Mouse (Mus musculus): ENCODE data around the gene Lrp5. TPM values are rescaled to one million over a fixed set of nuclear protein-coding genes. Genes with fewer than 3 reads are reported as not detected.
"Not testable (repeated sequence)": the region's sequence is repeated elsewhere in the genome, so short reads cannot be mapped to it uniquely, and the experiment has no call there.

Lrp5 gene
- polyA plus RNA-seq, 1 experiment from 2014 or later, result 7.1 TPM

DNA sequence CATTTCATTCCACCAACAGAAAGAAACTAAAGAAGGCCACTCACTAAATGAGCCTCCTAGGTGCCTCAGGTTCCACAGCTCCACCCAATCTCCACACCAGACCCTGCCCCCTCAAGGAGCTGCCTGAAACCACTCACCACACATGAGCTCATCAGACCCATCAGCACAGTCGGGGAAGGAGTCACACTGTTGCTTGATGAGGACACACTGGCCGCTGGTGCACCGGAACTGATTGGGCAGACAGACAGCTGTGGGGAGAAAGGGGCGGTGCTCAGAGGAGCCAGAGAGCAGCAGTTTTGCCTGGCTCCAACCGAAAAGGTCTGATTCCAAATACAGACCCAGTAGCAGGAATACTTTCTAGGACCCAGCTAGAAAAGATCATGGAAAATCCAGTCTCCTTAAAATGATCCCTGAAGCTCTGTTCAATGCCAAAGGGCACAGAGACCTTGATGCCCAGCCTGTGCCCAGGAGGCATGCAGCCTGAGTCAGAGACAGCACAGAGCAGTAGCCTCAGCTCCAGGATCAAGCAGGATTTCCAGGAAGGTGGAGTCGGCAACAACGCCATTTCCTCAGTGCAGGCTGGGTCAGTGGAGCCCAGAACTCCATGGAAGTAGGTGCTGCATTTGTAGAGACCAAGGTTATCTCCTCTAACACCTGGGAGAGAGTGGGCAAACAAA, 92.8 kb downstream of the Lrp5 start:
- Histone ChIP-seq H3K4me3 (no peak overlapping the region), H3K9me3 (no peaks in the 10 kb centered on the region), H3K27me3 (no peaks in the 10 kb centered on the region), H3K4me2 (replicated peaks) (no peak overlapping the region), H3K4me1 (no peaks in the 10 kb centered on the region), H3K36me3 (peaks cover 96% of the 10 kb centered on the region), H3K27ac (no peak overlapping the region), H3K9ac (no peak overlapping the region)
- 88% methylated on average over 7 of the region's 7 CpGs for WGBS
- no peak for ATAC-seq (ENCODE audit: insufficient number of reproducible peaks, insufficient read depth, low FRiP score, low TSS enrichment)

DNA sequence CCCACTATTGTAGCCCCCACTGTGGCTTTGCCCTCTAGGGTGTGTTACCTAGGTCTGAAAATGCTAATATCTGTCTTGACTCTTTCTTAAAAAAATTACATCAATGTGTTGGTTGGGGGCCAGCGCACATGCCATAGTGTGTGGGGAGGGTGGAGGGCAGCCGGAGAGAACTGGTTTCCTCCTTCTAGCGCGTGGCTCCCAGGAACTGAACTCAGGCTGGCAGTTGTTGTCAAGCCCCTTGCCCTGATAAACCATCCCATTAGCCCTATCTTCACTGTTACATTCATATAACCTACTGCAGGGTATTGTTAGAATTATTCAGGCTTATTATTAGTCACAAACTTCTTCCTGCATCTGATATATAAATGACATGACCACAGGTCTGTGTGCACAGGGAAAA, 96.4 kb downstream of the Lrp5 start:
- H3K27ac ChIP-seq, result no peak overlapping the region
- H3K9ac ChIP-seq, result no peak overlapping the region
- no peaks in the 10 kb centered on the region for H3K27me3 ChIP-seq
- WGBS, result 97% methylated on average over 4 of the region's 4 CpGs
- H3K4me2 ChIP-seq (replicated peaks), result no peak overlapping the region
- H3K9me3 ChIP-seq, result no peaks in the 10 kb centered on the region
- no peak overlapping the region for H3K4me3 ChIP-seq
- no peaks in the 10 kb centered on the region for H3K4me1 ChIP-seq
- H3K36me3 ChIP-seq, result peaks cover 93% of the 10 kb centered on the region
- ATAC-seq (ENCODE audit: insufficient number of reproducible peaks, insufficient read depth, low FRiP score, low TSS enrichment), result no peak

DNA sequence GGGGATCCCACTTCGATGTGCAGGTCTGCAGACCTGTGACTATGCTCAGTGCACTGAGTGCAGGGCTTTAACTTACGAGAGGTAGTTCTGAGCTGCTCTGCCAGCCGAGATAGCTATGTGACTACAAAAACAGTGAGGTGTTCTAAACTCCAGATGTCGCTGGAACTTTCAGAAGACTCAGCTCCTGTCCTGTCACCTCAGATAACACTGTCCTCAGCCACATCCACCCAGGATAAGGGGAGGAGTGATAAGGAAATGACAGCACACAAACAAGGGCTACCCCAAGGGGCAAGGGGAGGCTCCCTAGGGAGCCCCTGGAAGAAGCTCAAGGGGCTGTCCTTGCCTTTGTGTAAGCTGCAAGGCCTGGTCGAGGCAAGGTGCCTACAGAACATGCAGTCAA, 96.8 kb downstream of the Lrp5 start:
- no peak overlapping the region for H3K4me2 ChIP-seq (replicated peaks)
- no peak overlapping the region for H3K9ac ChIP-seq
- no peaks in the 10 kb centered on the region for H3K9me3 ChIP-seq
- H3K27me3 ChIP-seq, result no peaks in the 10 kb centered on the region
- 89% methylated on average over 5 of the region's 5 CpGs for WGBS
- no peak overlapping the region for H3K4me3 ChIP-seq
- no peak overlapping the region for H3K27ac ChIP-seq
- peaks cover 92% of the 10 kb centered on the region for H3K36me3 ChIP-seq
- no peak for ATAC-seq (ENCODE audit: insufficient number of reproducible peaks, insufficient read depth, low FRiP score, low TSS enrichment)
- no peaks in the 10 kb centered on the region for H3K4me1 ChIP-seq

DNA sequence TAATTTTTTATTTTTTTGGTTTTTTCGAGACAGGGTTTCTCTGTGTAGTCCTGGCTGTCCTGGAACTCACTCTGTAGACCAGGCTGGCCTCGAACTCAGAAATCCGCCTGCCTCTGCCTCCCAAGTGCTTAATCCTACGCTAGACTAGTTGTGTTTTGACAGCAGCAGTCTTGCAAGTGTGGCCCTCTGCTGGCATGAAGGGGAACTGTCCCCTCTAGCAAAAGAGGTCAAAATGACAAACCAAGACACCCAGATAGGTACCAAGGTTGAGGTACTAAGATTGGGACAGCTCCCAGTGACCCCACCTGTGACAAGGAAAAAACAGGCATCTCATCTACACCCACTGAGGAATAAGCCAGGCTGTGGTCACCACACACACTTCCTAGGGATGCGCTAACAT, 98.6 kb downstream of the Lrp5 start:
- WGBS, result 93% methylated on average over 5 of the region's 5 CpGs
- H3K27me3 ChIP-seq; H3K27ac ChIP-seq; H3K4me3 ChIP-seq; ATAC-seq (ENCODE audit: insufficient number of reproducible peaks, insufficient read depth, low FRiP score, low TSS enrichment); H3K9ac ChIP-seq; H3K4me2 ChIP-seq (replicated peaks); H3K9me3 ChIP-seq; H3K4me1 ChIP-seq: not testable (repeated sequence)
- peaks cover 91% of the 10 kb centered on the region for H3K36me3 ChIP-seq

DNA sequence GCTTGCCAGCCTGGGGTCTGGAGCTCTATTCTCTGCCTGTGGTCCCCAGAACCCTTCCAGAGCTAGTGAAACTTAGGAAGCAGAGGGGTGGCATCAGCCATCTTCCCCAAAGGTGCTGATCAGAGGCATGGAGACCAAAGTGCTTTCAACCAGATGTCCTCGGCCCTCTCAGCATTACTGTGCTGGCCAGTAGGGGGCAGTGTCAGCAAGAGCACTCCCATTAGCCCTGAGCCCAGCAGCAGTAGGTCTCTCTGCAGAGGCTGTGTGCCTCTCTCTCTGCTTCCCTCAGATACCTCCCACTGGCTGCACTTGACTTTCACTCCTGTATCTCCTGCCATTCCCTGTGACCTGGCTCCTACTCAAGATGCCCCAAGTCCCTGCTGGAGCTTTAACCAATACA, 99.8 kb downstream of the Lrp5 start:
- H3K9ac ChIP-seq, result no peak overlapping the region
- no peak overlapping the region for H3K27ac ChIP-seq
- peaks cover 82% of the 10 kb centered on the region for H3K36me3 ChIP-seq
- 31% methylated on average over 1 of the region's 1 CpGs for WGBS
- H3K27me3 ChIP-seq, result no peaks in the 10 kb centered on the region
- no peaks in the 10 kb centered on the region for H3K9me3 ChIP-seq
- ATAC-seq (ENCODE audit: insufficient number of reproducible peaks, insufficient read depth, low FRiP score, low TSS enrichment), result no peak
- H3K4me3 ChIP-seq, result no peak overlapping the region
- H3K4me2 ChIP-seq (replicated peaks), result no peak overlapping the region
- H3K4me1 ChIP-seq, result no peaks in the 10 kb centered on the region

DNA sequence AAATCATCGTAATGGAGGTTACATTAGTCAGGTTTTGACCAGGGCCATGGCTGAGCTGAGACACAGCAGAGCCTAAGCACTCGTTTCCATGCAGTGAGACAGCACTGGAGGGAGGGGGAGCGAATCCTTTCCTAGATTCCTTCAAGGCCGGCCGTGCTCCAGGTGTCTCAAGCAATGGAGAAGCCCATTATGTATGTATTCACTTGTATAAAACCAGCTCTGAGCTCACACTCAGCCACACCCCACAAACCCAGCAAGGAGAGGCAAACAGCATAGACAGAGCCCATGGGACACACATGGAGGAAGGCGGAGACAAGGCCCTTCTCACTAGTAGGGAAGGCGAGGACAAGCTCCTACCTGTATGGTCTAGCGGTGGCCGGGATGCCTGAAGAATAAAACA, 100.3 kb downstream of the Lrp5 start:
- Histone ChIP-seq H3K4me1 (no peaks in the 10 kb centered on the region), H3K27ac (no peak overlapping the region), H3K9me3 (no peaks in the 10 kb centered on the region), H3K4me3 (no peak overlapping the region), H3K9ac (no peak overlapping the region), H3K27me3 (no peaks in the 10 kb centered on the region), H3K4me2 (replicated peaks) (no peak overlapping the region), H3K36me3 (peaks cover 77% of the 10 kb centered on the region)
- 94% methylated on average over 9 of the region's 9 CpGs for WGBS
- ATAC-seq (ENCODE audit: insufficient number of reproducible peaks, insufficient read depth, low FRiP score, low TSS enrichment), result no peak

DNA sequence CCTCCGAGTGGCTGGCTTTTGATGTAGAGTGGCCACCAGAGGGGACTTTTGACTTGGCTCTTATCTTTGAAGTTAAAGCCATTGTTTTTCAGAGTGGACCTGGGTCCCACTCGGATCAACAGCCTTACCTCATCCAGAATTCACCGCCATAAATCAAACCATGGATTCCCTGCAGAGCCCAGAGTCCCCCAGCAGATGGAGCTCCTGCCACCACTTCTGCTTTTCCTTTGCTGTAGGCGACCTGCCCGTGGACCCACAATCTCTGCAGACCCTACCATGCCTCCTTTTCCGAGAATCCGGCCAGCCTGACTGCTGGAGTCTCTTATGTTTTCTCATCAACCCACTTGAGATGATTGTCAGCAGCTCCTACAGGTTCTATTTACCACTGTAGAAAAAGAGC, 105.0 kb downstream of the Lrp5 start:
- 23% methylated on average over 7 of the region's 7 CpGs for WGBS
- Histone ChIP-seq H3K4me2 (replicated peaks) (no peak overlapping the region), H3K27me3 (no peaks in the 10 kb centered on the region), H3K9me3 (no peaks in the 10 kb centered on the region), H3K36me3 (peaks cover 36% of the 10 kb centered on the region), H3K4me3 (no peak overlapping the region), H3K4me1 (no peaks in the 10 kb centered on the region), H3K27ac (no peak overlapping the region), H3K9ac (no peak overlapping the region)
- ATAC-seq (ENCODE audit: insufficient number of reproducible peaks, insufficient read depth, low FRiP score, low TSS enrichment), result no peak

DNA sequence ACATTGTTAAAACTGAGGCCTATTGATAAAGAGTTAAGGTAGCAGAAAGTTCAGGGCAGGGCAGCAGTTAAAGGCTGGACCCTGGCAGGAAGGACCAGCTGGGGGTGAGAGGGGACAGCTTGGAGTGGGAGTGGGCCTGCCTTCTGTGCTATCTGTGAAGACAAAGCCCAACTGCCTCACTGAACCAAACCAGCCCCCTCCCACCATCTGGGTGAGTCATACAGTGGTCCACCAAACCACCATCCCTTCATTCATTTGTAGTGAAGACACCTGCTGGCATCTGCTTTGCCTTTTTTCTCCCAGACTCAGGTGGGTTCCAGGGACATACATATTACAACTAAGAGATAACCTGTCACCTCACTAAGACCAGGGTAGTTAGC, 108.5 kb downstream of the Lrp5 start:
- Histone ChIP-seq H3K4me2 (replicated peaks) (no peak overlapping the region), H3K36me3 (peaks cover 5% of the 10 kb centered on the region; the same call in 1 of the 2 replicates), H3K4me1 (peaks cover 16% of the 10 kb centered on the region), H3K27ac (no peak overlapping the region), H3K4me3 (no peak overlapping the region), H3K9ac (no peak overlapping the region), H3K27me3 (no peaks in the 10 kb centered on the region), H3K9me3 (no peaks in the 10 kb centered on the region)
- ATAC-seq (ENCODE audit: insufficient number of reproducible peaks, insufficient read depth, low FRiP score, low TSS enrichment), result no peak

DNA sequence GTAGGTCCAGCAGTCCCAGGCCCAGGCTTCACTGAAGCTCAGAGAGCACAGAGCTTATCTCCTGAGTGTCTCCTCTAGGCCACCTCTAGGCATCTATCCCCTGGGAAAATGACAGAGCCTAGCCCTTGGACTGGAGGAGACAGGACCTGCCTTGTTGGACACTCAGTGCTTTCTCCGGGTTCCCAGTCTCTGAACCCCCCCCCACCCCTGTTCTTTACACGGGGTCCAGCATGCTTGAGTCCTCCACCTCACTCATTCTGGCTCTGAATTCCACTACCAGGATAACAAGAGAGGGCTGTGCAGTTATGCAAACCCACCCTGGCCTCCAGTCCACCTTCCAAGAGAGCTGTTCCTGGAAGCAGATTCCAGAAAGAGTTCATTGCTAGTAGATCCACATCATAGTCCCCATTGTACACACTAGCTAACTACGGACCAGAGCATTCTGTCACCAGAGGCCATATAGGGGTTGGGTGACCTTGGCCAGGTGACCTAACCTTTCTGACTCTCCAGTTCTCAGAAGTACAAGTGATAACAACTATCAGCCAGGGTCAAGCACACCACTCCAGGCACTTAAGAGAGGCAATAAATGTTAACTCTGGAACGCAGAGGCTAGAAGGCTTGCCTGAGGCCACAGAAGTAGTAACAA, 109.0 kb downstream of the Lrp5 start:
- peaks cover 16% of the 10 kb centered on the region for H3K4me1 ChIP-seq
- H3K27me3 ChIP-seq, result no peaks in the 10 kb centered on the region
- no peak for ATAC-seq (ENCODE audit: insufficient number of reproducible peaks, insufficient read depth, low FRiP score, low TSS enrichment)
- H3K4me2 ChIP-seq (replicated peaks), result no peak overlapping the region
- H3K9ac ChIP-seq, result no peak overlapping the region
- no peak overlapping the region for H3K4me3 ChIP-seq
- H3K27ac ChIP-seq, result no peak overlapping the region
- 79% methylated on average over 4 of the region's 4 CpGs for WGBS
- no peaks in the 10 kb centered on the region for H3K9me3 ChIP-seq
- no peaks in the 10 kb centered on the region for H3K36me3 ChIP-seq

DNA sequence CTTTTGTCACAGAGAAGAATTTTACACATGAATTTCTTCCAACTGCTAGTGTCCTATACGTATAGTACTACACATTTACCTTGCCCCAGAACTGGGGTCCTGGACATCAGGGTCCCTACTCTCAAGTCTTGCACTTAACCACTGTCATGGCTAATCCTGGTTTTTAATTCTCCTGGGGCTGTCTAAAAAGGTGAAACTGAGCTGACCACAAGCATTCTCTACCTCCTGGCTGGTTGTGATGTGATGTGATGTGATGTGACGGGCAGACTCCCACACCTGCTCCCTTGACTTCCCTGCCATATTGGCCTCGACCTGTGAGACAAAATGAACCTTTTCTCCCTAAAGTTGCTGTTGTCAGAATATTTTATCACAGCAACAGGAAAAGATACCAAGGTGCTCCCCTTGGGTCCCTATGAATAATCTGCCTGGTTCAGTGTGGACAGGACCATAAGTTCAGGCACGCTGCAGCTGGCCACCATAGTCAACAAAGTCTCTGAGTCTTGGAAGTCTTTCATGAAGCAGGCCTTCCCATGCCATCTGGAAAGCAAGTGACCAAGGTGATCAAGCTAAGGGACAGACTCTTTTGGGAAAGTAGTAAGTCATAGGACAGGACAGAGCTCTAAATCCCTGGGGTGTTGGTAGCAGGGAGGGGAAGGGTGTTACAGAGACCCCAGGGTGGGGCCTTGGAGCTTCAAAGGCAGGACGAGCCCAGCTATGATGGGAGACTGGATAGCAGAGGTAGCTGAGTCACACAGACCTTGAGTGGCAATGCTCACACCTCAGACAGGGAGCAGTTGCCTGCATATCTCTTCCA, 109.7 kb downstream of the Lrp5 start:
- Histone ChIP-seq H3K27ac (peak overlapping the region; percentile 96), H3K4me3 (peak overlapping the region; percentile 94), H3K9me3 (no peaks in the 10 kb centered on the region), H3K4me2 (replicated peaks) (peak overlapping the region; percentile 45), H3K36me3 (no peaks in the 10 kb centered on the region; the same call in 1 of the 2 replicates), H3K9ac (no peak overlapping the region), H3K27me3 (no peaks in the 10 kb centered on the region), H3K4me1 (peaks cover 16% of the 10 kb centered on the region)
- ATAC-seq (ENCODE audit: insufficient number of reproducible peaks, insufficient read depth, low FRiP score, low TSS enrichment), result no peak
- WGBS, result 67% methylated on average over 5 of the region's 5 CpGs

DNA sequence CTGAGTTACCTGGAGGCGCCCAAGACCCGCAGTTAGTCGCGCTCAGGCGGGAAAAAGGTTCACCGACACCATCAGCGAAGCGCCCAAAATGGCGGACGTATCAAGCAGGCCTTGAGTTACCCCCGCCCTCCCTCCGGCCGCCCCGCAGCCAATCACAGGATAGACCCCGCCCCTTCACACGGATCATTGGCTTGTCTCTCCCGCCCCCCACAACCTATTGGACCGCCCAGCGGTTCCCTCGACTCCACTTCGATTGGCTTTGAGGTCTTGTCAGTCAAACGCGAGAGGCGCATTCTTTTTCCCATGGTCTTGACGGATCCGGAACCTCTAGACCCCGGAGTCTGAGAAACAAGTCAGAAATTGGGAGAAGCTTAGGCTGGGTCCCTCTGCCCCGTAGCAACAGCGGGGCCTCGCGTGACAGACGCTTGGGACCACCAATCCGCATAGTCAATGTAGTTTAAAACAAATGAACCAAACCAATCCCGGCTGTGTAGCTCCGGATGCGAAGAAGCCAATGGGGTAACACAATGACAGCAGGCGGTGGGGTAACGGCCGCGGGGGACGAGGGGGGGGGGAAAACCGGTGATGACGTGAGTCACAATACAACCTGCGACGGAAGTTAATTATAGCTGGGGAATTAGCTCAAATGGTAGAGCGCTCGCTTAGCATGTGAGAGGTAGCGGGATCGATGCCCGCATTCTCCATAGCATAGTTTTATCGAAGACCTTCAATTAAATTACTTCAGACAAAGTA, 110.6 kb downstream of the Lrp5 start, which contains the start of gene Ppp6r3:
Gene Ppp6r3, minus strand, starts transcription at position 118 of the 753 bp plus-strand sequence.
- H3K4me1 ChIP-seq, result peaks cover 16% of the 10 kb centered on the region
- peak within 1 kb of the TSS; percentile 89 for H3K9ac ChIP-seq
- peak within 1 kb of the TSS; percentile 94 for H3K4me3 ChIP-seq
- no peaks in the 10 kb centered on the region; the same call in 1 of the 2 replicates for H3K36me3 ChIP-seq
- no peaks in the 10 kb centered on the region for H3K9me3 ChIP-seq
- under 1% methylated on average over 42 of the region's 51 CpGs for WGBS
- peak within 1 kb of the TSS; percentile 79 for H3K4me2 ChIP-seq (replicated peaks)
- peak within 1 kb of the TSS; percentile 96 for H3K27ac ChIP-seq
- ATAC-seq (ENCODE audit: insufficient number of reproducible peaks, insufficient read depth, low FRiP score, low TSS enrichment), result peak; percentile 97
- H3K27me3 ChIP-seq, result no peaks in the 10 kb centered on the region
